Mouse (Mus musculus) midbrain, embryonic 16.5 days (tissue): ENCODE data around the gene Rhoh. TPM values are rescaled to one million over a fixed set of nuclear protein-coding genes. Genes with fewer than 3 reads are reported as not detected.

ENCODE experiments used
- ATAC-seq: fragments of 200-750 bp; cut with Nextera tagmentation; 2 replicates; pipeline ENCODE4 v1.8.0; 2017; ENCODE audit warnings: moderate TSS enrichment
- H3K27ac ChIP-seq: fragments of 300-500 bp; sonication (generic); 2 replicates; pipeline ENCODE4 v1.5.1; 2014; ENCODE audit warnings: mild to moderate bottlenecking, low read length, mixed read lengths
- H3K27me3 ChIP-seq: fragments of 300-500 bp; sonication (generic); 2 replicates; pipeline ENCODE4 v1.6.1; 2014; ENCODE audit warnings: low read depth, low read length, mixed read lengths; ENCODE audit not compliant: control insufficient read depth, insufficient read depth
- H3K36me3 ChIP-seq: fragments of 300-500 bp; sonication (generic); 2 replicates; pipeline ENCODE4 v1.6.1; 2014; ENCODE audit warnings: mild to moderate bottlenecking, low read length, moderate library complexity, mixed read lengths; ENCODE audit not compliant: control insufficient read depth, insufficient read depth
- H3K4me1 ChIP-seq: fragments of 300-500 bp; sonication (generic); 2 replicates; pipeline ENCODE4 v1.6.1; 2014; ENCODE audit warnings: mild to moderate bottlenecking, low read length, mixed read lengths; ENCODE audit not compliant: control insufficient read depth, insufficient read depth
- H3K4me2 ChIP-seq: fragments of 300-500 bp; sonication (generic); 2 replicates; pipeline ENCODE4 v1.6.1; 2014; ENCODE audit warnings: mild to moderate bottlenecking, low read length, mixed read lengths
- H3K4me3 ChIP-seq: fragments of 300-500 bp; sonication (generic); 2 replicates; pipeline ENCODE4 v1.5.1; 2014; ENCODE audit warnings: low read depth, mild to moderate bottlenecking, low read length, moderate library complexity, mixed read lengths
- H3K9ac ChIP-seq: fragments of 300-500 bp; sonication (generic); 2 replicates; pipeline ENCODE4 v1.6.1; 2014; ENCODE audit warnings: low read depth, low read length, mixed read lengths
- H3K9me3 ChIP-seq: fragments of 300-500 bp; sonication (generic); replicated peaks from 2 replicates; pipeline ENCODE4 v1.6.1; 2014; ENCODE audit warnings: mild to moderate bottlenecking, low read length, mixed read lengths; ENCODE audit not compliant: control insufficient read depth, poor library complexity, severe bottlenecking
- WGBS: fragments of 180-500 bp; shearing (Covaris S2); extraction: QIAGEN DNeasy Blood & Tissue Kit; methylation state at CpG from one replicate; pipeline ENCODE4 v1.1.7; 2014; 5-methylcytosine and 5-hydroxymethylcytosine counted together
- polyA plus RNA-seq: library from polyadenylated mRNA; unstranded; fragments of >200 nt; fragmentation: Nextera tagmentation; extraction: Ambion mirVana; gene quantifications from 2 replicates; pipeline ENCODE4 v1.2.1, GENCODE M21; 2015

The Rhoh gene
- polyA plus RNA-seq, 1 experiment from 2014 or later = 0.34 TPM

- H3K9me3 ChIP-seq = no peaks in the 10 kb centered on the region
- no peaks in the 10 kb centered on the region for H3K27me3 ChIP-seq
- ATAC-seq = no peak
- H3K4me3 ChIP-seq = no peak overlapping the region
- 91% methylated on average over 4 of the region's 4 CpGs for WGBS
- H3K36me3 ChIP-seq = no peaks in the 10 kb centered on the region
- no peak overlapping the region for H3K27ac ChIP-seq
- no peak overlapping the region for H3K4me2 ChIP-seq
- no peaks in the 10 kb centered on the region for H3K4me1 ChIP-seq
- H3K9ac ChIP-seq = no peak overlapping the region
Measured at GRCm38 (mm10) chr5:65910398-65910797, 49.4 kb downstream of the Rhoh start.

- no peak overlapping the region for H3K4me2 ChIP-seq
- ATAC-seq = no peak
- H3K27me3 ChIP-seq = no peaks in the 10 kb centered on the region
- H3K4me3 ChIP-seq = no peak overlapping the region
- no peaks in the 10 kb centered on the region for H3K9me3 ChIP-seq
- 85% methylated on average over 7 of the region's 7 CpGs for WGBS
- H3K4me1 ChIP-seq = no peaks in the 10 kb centered on the region
- H3K9ac ChIP-seq = no peak overlapping the region
- no peaks in the 10 kb centered on the region for H3K36me3 ChIP-seq
- no peak overlapping the region for H3K27ac ChIP-seq
Measured at GRCm38 (mm10) chr5:65911676-65912075, 50.7 kb downstream of the Rhoh start.

- Histone ChIP-seq H3K27ac (no peak overlapping the region), H3K36me3 (no peaks in the 10 kb centered on the region), H3K27me3 (no peaks in the 10 kb centered on the region), H3K4me2 (no peak overlapping the region), H3K4me3 (no peak overlapping the region), H3K9me3 (no peaks in the 10 kb centered on the region), H3K9ac (no peak overlapping the region), H3K4me1 (no peaks in the 10 kb centered on the region)
- WGBS = 88% methylated on average over 5 of the region's 5 CpGs
- ATAC-seq = no peak
Measured at GRCm38 (mm10) chr5:65912201-65912600, 51.2 kb downstream of the Rhoh start.

- Histone ChIP-seq H3K36me3 (no peaks in the 10 kb centered on the region), H3K27ac (no peak overlapping the region), H3K9ac (no peak overlapping the region), H3K4me1 (peaks cover under 1% of the 10 kb centered on the region; the same call in 1 of the 2 replicates), H3K9me3 (no peaks in the 10 kb centered on the region), H3K4me3 (no peak overlapping the region), H3K27me3 (no peaks in the 10 kb centered on the region), H3K4me2 (no peak overlapping the region)
- no peak for ATAC-seq
- WGBS = 88% methylated on average over 9 of the region's 9 CpGs
Measured at GRCm38 (mm10) chr5:65913126-65913525, 52.1 kb downstream of the Rhoh start.

- no peak overlapping the region for H3K9ac ChIP-seq
- H3K4me1 ChIP-seq = peaks cover 12% of the 10 kb centered on the region
- no peak overlapping the region for H3K4me3 ChIP-seq
- WGBS = 97% methylated on average over 7 of the region's 7 CpGs
- no peaks in the 10 kb centered on the region for H3K36me3 ChIP-seq
- H3K4me2 ChIP-seq = no peak overlapping the region
- no peak overlapping the region for H3K27ac ChIP-seq
- no peaks in the 10 kb centered on the region for H3K9me3 ChIP-seq
- no peaks in the 10 kb centered on the region for H3K27me3 ChIP-seq
- no peak for ATAC-seq
Measured at GRCm38 (mm10) chr5:65914342-65914741, 53.3 kb downstream of the Rhoh start.

GRCm38 (mm10) chr5:65916930-65917329 is 55.9 kb downstream of the Rhoh start:
- Histone ChIP-seq H3K4me3 (no peak overlapping the region), H3K4me1 (peaks cover 12% of the 10 kb centered on the region), H3K27ac (no peak overlapping the region), H3K9ac (no peak overlapping the region), H3K36me3 (no peaks in the 10 kb centered on the region), H3K27me3 (no peaks in the 10 kb centered on the region), H3K4me2 (no peak overlapping the region), H3K9me3 (no peaks in the 10 kb centered on the region)
- WGBS = 85% methylated on average over 5 of the region's 5 CpGs
- ATAC-seq = no peak

- peak overlapping the region; percentile 85 for H3K27ac ChIP-seq
- no peaks in the 10 kb centered on the region for H3K9me3 ChIP-seq
- WGBS = 56% methylated on average over 3 of the region's 3 CpGs
Measured at GRCm38 (mm10) chr5:65918601-65919000, 57.6 kb downstream of the Rhoh start.

GRCm38 (mm10) chr5:65919326-65919725 is 58.3 kb downstream of the Rhoh start:
- ATAC-seq = peak; percentile 37; the same call in 1 of the 2 replicates
- no peaks in the 10 kb centered on the region for H3K9me3 ChIP-seq
- H3K27ac ChIP-seq = peak overlapping the region; percentile 85
- WGBS = 85% methylated on average over 12 of the region's 12 CpGs
- H3K4me3 ChIP-seq = no peak overlapping the region
- H3K36me3 ChIP-seq = no peaks in the 10 kb centered on the region
- no peak overlapping the region for H3K9ac ChIP-seq
- H3K4me2 ChIP-seq = no peak overlapping the region
- H3K27me3 ChIP-seq = no peaks in the 10 kb centered on the region
- peaks cover 12% of the 10 kb centered on the region for H3K4me1 ChIP-seq

More at GRCm38 (mm10) chr5:65918601-65919000, 57.6 kb downstream of the Rhoh start:
- Histone ChIP-seq H3K27me3 (no peaks in the 10 kb centered on the region), H3K36me3 (no peaks in the 10 kb centered on the region), H3K9ac (no peak overlapping the region), H3K4me2 (no peak overlapping the region), H3K4me1 (peaks cover 12% of the 10 kb centered on the region), H3K4me3 (no peak overlapping the region)
- peak; percentile 91 for ATAC-seq

- no peak for ATAC-seq
- Histone ChIP-seq H3K9ac (no peak overlapping the region), H3K27ac (no peak overlapping the region), H3K4me1 (peaks cover 12% of the 10 kb centered on the region), H3K36me3 (no peaks in the 10 kb centered on the region), H3K27me3 (no peaks in the 10 kb centered on the region), H3K4me2 (no peak overlapping the region), H3K4me3 (no peak overlapping the region), H3K9me3 (no peaks in the 10 kb centered on the region)
- 96% methylated on average over 3 of the region's 3 CpGs for WGBS
Measured at GRCm38 (mm10) chr5:65919904-65920303, 58.9 kb downstream of the Rhoh start.
